20 mouse cellular contexts compared by ENCODE assay signal in the genomic region with DNA sequence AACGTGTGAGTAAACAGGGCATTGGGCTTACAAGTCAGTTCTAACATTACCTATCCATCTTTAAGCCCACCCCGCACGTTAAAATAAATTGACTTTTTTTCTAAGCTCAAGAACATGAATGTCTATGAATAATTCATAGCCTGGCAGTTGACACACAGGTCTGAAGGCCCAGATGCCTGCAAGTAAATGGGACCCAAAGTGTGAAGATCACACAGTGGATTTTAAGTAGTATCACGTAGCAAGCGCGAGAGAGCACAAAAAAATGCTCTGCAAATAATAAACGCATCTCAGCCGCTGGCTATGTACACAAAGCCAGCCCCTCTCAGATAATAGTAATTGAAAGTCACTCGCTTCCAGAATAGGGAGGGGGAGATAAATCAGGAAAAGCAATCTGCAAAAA.
DNase-seq lines count a peak whose midpoint lies in the region; ATAC-seq lines count a peak whose summit lies in the region.
"Had no signal": no experiment of that assay in that cellular context is flagged by ENCODE, and none has a peak within 500 bp of the region (broad histone marks: within the 10 kb centered on the region; RNA-seq: fewer than 3 reads in every experiment).

No protein-coding gene starts in this region.

- H3K4me2 ChIP-seq in forebrain, embryonic 14.5 days (ENCODE audit: low read length): no peak overlapping the region
- no peak overlapping the region for H3K4me2 ChIP-seq in hindbrain, embryonic 14.5 days (replicated peaks)
- no peak overlapping the region for H3K4me2 ChIP-seq in hindbrain, embryonic 11.5 days (replicated peaks; ENCODE audit: low read depth, low read length)
- H3K4me2 ChIP-seq in midbrain, embryonic 13.5 days (replicated peaks): no peak overlapping the region
- H3K4me2 ChIP-seq in midbrain, embryonic 16.5 days (ENCODE audit: low read length): no peak overlapping the region
- H3K4me2 ChIP-seq in midbrain, embryonic 15.5 days: no peak overlapping the region
- H3K4me2 ChIP-seq: heart, embryonic 13.5 days; hindbrain, embryonic 15.5 days had no signal

- no peak overlapping the region for H3K4me3 ChIP-seq in forebrain, embryonic 14.5 days (ENCODE audit: low read depth, low read length)
- H3K4me3 ChIP-seq in forebrain, embryonic 10.5 days: no peak overlapping the region
- H3K4me3 ChIP-seq in hindbrain, embryonic 14.5 days (replicated peaks; ENCODE audit: low read length): no peak overlapping the region
- no peak overlapping the region for H3K4me3 ChIP-seq in hindbrain, embryonic 11.5 days (ENCODE audit: low read depth, low read length)
- no peak overlapping the region for H3K4me3 ChIP-seq in midbrain, embryonic 13.5 days (replicated peaks)
- no peak overlapping the region for H3K4me3 ChIP-seq in midbrain, embryonic 16.5 days (ENCODE audit: low read depth, low read length)
- H3K4me3 ChIP-seq in midbrain, embryonic 15.5 days: no peak overlapping the region
- H3K4me3 ChIP-seq: heart, embryonic 13.5 days; hindbrain, embryonic 10.5 days; hindbrain, embryonic 15.5 days had no signal

- H3K9ac ChIP-seq in forebrain, embryonic 14.5 days (ENCODE audit: low read length): no peak overlapping the region
- H3K9ac ChIP-seq in hindbrain, embryonic 14.5 days: no peak overlapping the region
- no peak overlapping the region for H3K9ac ChIP-seq in hindbrain, embryonic 11.5 days (ENCODE audit: low read depth, low read length)
- no peak overlapping the region for H3K9ac ChIP-seq in midbrain, embryonic 13.5 days (replicated peaks)
- no peak overlapping the region for H3K9ac ChIP-seq in midbrain, embryonic 16.5 days (ENCODE audit: low read depth, low read length)
- H3K9ac ChIP-seq in midbrain, embryonic 15.5 days: no peak overlapping the region
- H3K9ac ChIP-seq: heart, embryonic 13.5 days; hindbrain, embryonic 15.5 days had no signal

- H3K27ac ChIP-seq in forebrain, embryonic 14.5 days (ENCODE audit: low read depth, low read length): no peak overlapping the region
- no peak overlapping the region for H3K27ac ChIP-seq in forebrain, embryonic 10.5 days
- H3K27ac ChIP-seq in hindbrain, embryonic 14.5 days: peak overlapping the region; percentile 8; the same call in 1 of the 2 replicates
- H3K27ac ChIP-seq in hindbrain, embryonic 11.5 days (ENCODE audit: low read depth, low read length): no peak overlapping the region
- H3K27ac ChIP-seq in midbrain, embryonic 13.5 days: peak overlapping the region; percentile 57
- H3K27ac ChIP-seq in midbrain, embryonic 16.5 days (ENCODE audit: low read length): no peak overlapping the region
- peak overlapping the region; percentile 20; the same call in 1 of the 2 replicates for H3K27ac ChIP-seq in midbrain, embryonic 15.5 days
- H3K27ac ChIP-seq: heart, embryonic 13.5 days; hindbrain, embryonic 10.5 days; hindbrain, embryonic 15.5 days had no signal

- H3K9me3 ChIP-seq in forebrain, embryonic 14.5 days (replicated peaks; ENCODE audit: control insufficient read depth, low read length): no peaks in the 10 kb centered on the region
- H3K9me3 ChIP-seq in forebrain, embryonic 10.5 days: no peaks in the 10 kb centered on the region
- no peaks in the 10 kb centered on the region for H3K9me3 ChIP-seq in hindbrain, embryonic 14.5 days (ENCODE audit: control insufficient read depth, low read length)
- H3K9me3 ChIP-seq in hindbrain, embryonic 11.5 days (ENCODE audit: control insufficient read depth, low read length): no peaks in the 10 kb centered on the region
- no peaks in the 10 kb centered on the region for H3K9me3 ChIP-seq in midbrain, embryonic 13.5 days
- H3K9me3 ChIP-seq in midbrain, embryonic 16.5 days (replicated peaks; ENCODE audit: control insufficient read depth, low read length, poor library complexity, severe bottlenecking): no peaks in the 10 kb centered on the region
- no peaks in the 10 kb centered on the region for H3K9me3 ChIP-seq in midbrain, embryonic 15.5 days
- H3K9me3 ChIP-seq: heart, embryonic 13.5 days; hindbrain, embryonic 10.5 days; hindbrain, embryonic 15.5 days had no signal

- H3K4me1 ChIP-seq in forebrain, embryonic 14.5 days (ENCODE audit: control insufficient read depth, insufficient read depth, low read length): peaks cover 10% of the 10 kb centered on the region
- peaks cover 36% of the 10 kb centered on the region for H3K4me1 ChIP-seq in forebrain, embryonic 10.5 days
- peaks cover 24% of the 10 kb centered on the region for H3K4me1 ChIP-seq in hindbrain, embryonic 14.5 days (replicated peaks; ENCODE audit: control insufficient read depth, insufficient read depth, low read length)
- no peaks in the 10 kb centered on the region for H3K4me1 ChIP-seq in hindbrain, embryonic 11.5 days (replicated peaks; ENCODE audit: control insufficient read depth, insufficient read depth, low read length)
- peaks cover 43% of the 10 kb centered on the region for H3K4me1 ChIP-seq in midbrain, embryonic 13.5 days (replicated peaks)
- peaks cover 16% of the 10 kb centered on the region for H3K4me1 ChIP-seq in midbrain, embryonic 16.5 days (ENCODE audit: control insufficient read depth, insufficient read depth, low read length)
- H3K4me1 ChIP-seq in midbrain, embryonic 15.5 days: peaks cover 30% of the 10 kb centered on the region; the same call in 1 of the 2 replicates
- H3K4me1 ChIP-seq: heart, embryonic 13.5 days had no signal

- DNase-seq in forebrain, embryonic 14.5 days (ENCODE audit: low spot score): peak; percentile 59
- DNase-seq in forebrain, embryonic 10.5 days (ENCODE audit: extremely low spot score, low spot score): no peak
- no peak for DNase-seq in hindbrain, embryonic 14.5 days (ENCODE audit: low spot score)
- no peak for DNase-seq in hindbrain, embryonic 11.5 days (ENCODE audit: low spot score)
- DNase-seq: adrenal gland, adult 8-10 months; adrenal gland, postnatal 25 days; cerebellum, adult 18-20 months; cerebellum, adult 9-10 months; cerebellum, postnatal 14 days; gastrocnemius, postnatal 14 days; heart, adult 18-20 months had no signal

- no peak for ATAC-seq in forebrain, embryonic 14.5 days
- no peak for ATAC-seq in hindbrain, embryonic 14.5 days (ENCODE audit: low FRiP score)
- ATAC-seq in hindbrain, embryonic 11.5 days (ENCODE audit: low FRiP score): no peak
- peak; percentile 24; the same call in 1 of the 2 replicates for ATAC-seq in midbrain, embryonic 13.5 days
- ATAC-seq in midbrain, embryonic 16.5 days: no peak
- ATAC-seq in midbrain, embryonic 15.5 days (replicated peaks): no peak
- ATAC-seq in activated CD4-positive, CD25-positive, alpha-beta regulatory T cell, adult 4 months: no peak
- ATAC-seq: CD4-positive, CD25-positive, alpha-beta regulatory T cell, adult 4 months; intestine, postnatal 0 days had no signal

- no peaks in the 10 kb centered on the region for H3K36me3 ChIP-seq in forebrain, embryonic 14.5 days (ENCODE audit: control insufficient read depth, insufficient read depth, low read length)
- H3K36me3 ChIP-seq in forebrain, embryonic 10.5 days (replicated peaks): no peaks in the 10 kb centered on the region
- H3K36me3 ChIP-seq in hindbrain, embryonic 14.5 days (replicated peaks; ENCODE audit: control insufficient read depth, insufficient read depth): no peaks in the 10 kb centered on the region
- H3K36me3 ChIP-seq in hindbrain, embryonic 11.5 days (ENCODE audit: control insufficient read depth, insufficient read depth, low read length): no peaks in the 10 kb centered on the region
- H3K36me3 ChIP-seq in midbrain, embryonic 13.5 days: no peaks in the 10 kb centered on the region
- no peaks in the 10 kb centered on the region for H3K36me3 ChIP-seq in midbrain, embryonic 16.5 days (ENCODE audit: control insufficient read depth, insufficient read depth, low read length)
- H3K36me3 ChIP-seq in midbrain, embryonic 15.5 days (replicated peaks): no peaks in the 10 kb centered on the region
- H3K36me3 ChIP-seq: heart, embryonic 13.5 days; hindbrain, embryonic 10.5 days; hindbrain, embryonic 15.5 days had no signal

- H3K27me3 ChIP-seq in forebrain, embryonic 14.5 days (replicated peaks; ENCODE audit: control insufficient read depth, insufficient read depth, low read length): no peaks in the 10 kb centered on the region
- peaks cover 33% of the 10 kb centered on the region for H3K27me3 ChIP-seq in forebrain, embryonic 10.5 days (ENCODE audit: poor library complexity, severe bottlenecking)
- no peaks in the 10 kb centered on the region for H3K27me3 ChIP-seq in hindbrain, embryonic 14.5 days (ENCODE audit: control insufficient read depth, insufficient read depth, low read length)
- no peaks in the 10 kb centered on the region for H3K27me3 ChIP-seq in hindbrain, embryonic 11.5 days (ENCODE audit: control insufficient read depth, insufficient read depth, low read length)
- peaks cover 2% of the 10 kb centered on the region; the same call in 1 of the 2 replicates for H3K27me3 ChIP-seq in midbrain, embryonic 13.5 days
- H3K27me3 ChIP-seq in midbrain, embryonic 16.5 days (ENCODE audit: control insufficient read depth, insufficient read depth, low read depth, low read length): no peaks in the 10 kb centered on the region
- no peaks in the 10 kb centered on the region for H3K27me3 ChIP-seq in midbrain, embryonic 15.5 days (replicated peaks)
- H3K27me3 ChIP-seq: hindbrain, embryonic 15.5 days had no signal

- 50% methylated on average over 9 of the region's 9 CpGs for WGBS in forebrain, embryonic 14.5 days
- WGBS in forebrain, embryonic 10.5 days: 90% methylated on average over 9 of the region's 9 CpGs
- 34% methylated on average over 9 of the region's 9 CpGs for WGBS in hindbrain, embryonic 14.5 days
- WGBS in hindbrain, embryonic 11.5 days: 71% methylated on average over 9 of the region's 9 CpGs
- 46% methylated on average over 9 of the region's 9 CpGs for WGBS in midbrain, embryonic 13.5 days
- WGBS in midbrain, embryonic 16.5 days: 29% methylated on average over 9 of the region's 9 CpGs
- 34% methylated on average over 9 of the region's 9 CpGs for WGBS in midbrain, embryonic 15.5 days

Comparison
In these comparisons a context has a peak if more than half of its experiments do, and no peak if none do; other contexts are left out.
1. H3K27ac ChIP-seq: peak in hindbrain, embryonic 14.5 days (single experiment), midbrain, embryonic 13.5 days (single experiment) and midbrain, embryonic 15.5 days (single experiment); none in forebrain, embryonic 14.5 days (single experiment), forebrain, embryonic 10.5 days (single experiment), hindbrain, embryonic 11.5 days (single experiment) and midbrain, embryonic 16.5 days (single experiment).